Mouse (Mus musculus) CH12.LX (cell line): Measurements from ENCODE around the gene Phf5a.

Source experiments
- BHLHE40 ChIP-seq: IDR thresholded peaks from 2 replicates; pipeline ENCODE4 v1.6.1; 2011; ENCODE audit warnings: mild to moderate bottlenecking, low read depth, low read length, improper control_type of control experiment
- CTCF ChIP-seq, 2 experiments: IDR thresholded peaks in 1 of 2; conservative IDR thresholded peaks in 1 of 2; 2 replicates each; pipeline ENCODE4 v1.5.1; 2011 to 2012; ENCODE audit warnings: low read depth in 2 of 2, low read length in 2 of 2, improper control_type of control experiment in 1 of 2, inconsistent platforms in 1 of 2, mild to moderate bottlenecking in 1 of 2, moderate library complexity in 1 of 2
- ETS1 ChIP-seq: conservative IDR thresholded peaks from 2 replicates; pipeline ENCODE4 v1.6.1; 2012; ENCODE audit warnings: low read depth, mild to moderate bottlenecking, inconsistent platforms, low read length, improper control_type of control experiment, moderate library complexity
- IRF4 ChIP-seq: IDR thresholded peaks from 2 replicates; pipeline ENCODE4 v1.6.1; 2014; ENCODE audit warnings: low read depth, mild to moderate bottlenecking, inconsistent platforms, low read length, improper control_type of control experiment
- JUND ChIP-seq: conservative IDR thresholded peaks from 2 replicates; pipeline ENCODE4 v1.6.1; 2011; ENCODE audit warnings: low read depth, low read length, improper control_type of control experiment
- MAX ChIP-seq: IDR thresholded peaks from 2 replicates; pipeline ENCODE4 v1.6.1; 2011; ENCODE audit warnings: low read length, improper control_type of control experiment
- MYC ChIP-seq: IDR thresholded peaks from 2 replicates; pipeline ENCODE4 v1.6.1; 2011; ENCODE audit warnings: low read depth, mild to moderate bottlenecking, improper control_type of control experiment, low read length
- USF1 ChIP-seq: IDR thresholded peaks from 2 replicates; pipeline ENCODE4 v1.6.1; 2014; ENCODE audit warnings: low read depth, mild to moderate bottlenecking, inconsistent platforms, low read length, improper control_type of control experiment
- ZMIZ1 ChIP-seq: IDR thresholded peaks from 2 replicates; pipeline ENCODE4 v1.6.1; 2012; ENCODE audit warnings: low read depth, mild to moderate bottlenecking, inconsistent platforms, low read length, improper control_type of control experiment

DNA sequence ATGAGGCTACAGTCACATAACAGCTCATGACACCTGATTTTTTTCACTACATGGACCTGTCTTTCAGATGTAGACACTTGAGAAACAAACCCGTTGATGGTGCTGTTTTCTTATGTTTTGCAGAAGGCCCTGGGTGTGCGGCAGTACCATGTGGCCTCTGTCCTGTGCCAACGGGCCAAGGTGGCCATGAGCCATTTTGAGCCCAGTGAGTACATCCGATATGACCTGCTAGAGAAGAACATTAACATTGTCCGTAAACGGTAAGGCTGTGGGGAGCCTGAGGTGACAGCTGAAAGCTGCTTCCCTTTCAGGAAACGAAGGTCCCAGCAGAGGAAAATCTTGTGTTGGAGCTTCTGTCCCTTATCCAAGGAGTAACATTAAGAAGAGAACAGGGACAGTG lies 17.5 kb upstream of the Phf5a start:
- no peak for TF ChIP-seq CTCF (conservative IDR thresholded peaks at IDR 0.05 in 1 of 2, IDR thresholded peaks at IDR 0.05 in 1 of 2; ENCODE audit: low read depth in 2 of 2, low read length in 2 of 2)
- no peak for TF ChIP-seq MYC
- no peak for TF ChIP-seq USF1
- no peak for TF ChIP-seq ZMIZ1
- TF ChIP-seq IRF4 = no peak
- TF ChIP-seq JUND = no peak
- TF ChIP-seq BHLHE40 = no peak
- TF ChIP-seq MAX = no peak
- TF ChIP-seq ETS1 = no peak
